Comparison of ENCODE assay signal across 7 mouse cellular contexts in the genomic region with DNA sequence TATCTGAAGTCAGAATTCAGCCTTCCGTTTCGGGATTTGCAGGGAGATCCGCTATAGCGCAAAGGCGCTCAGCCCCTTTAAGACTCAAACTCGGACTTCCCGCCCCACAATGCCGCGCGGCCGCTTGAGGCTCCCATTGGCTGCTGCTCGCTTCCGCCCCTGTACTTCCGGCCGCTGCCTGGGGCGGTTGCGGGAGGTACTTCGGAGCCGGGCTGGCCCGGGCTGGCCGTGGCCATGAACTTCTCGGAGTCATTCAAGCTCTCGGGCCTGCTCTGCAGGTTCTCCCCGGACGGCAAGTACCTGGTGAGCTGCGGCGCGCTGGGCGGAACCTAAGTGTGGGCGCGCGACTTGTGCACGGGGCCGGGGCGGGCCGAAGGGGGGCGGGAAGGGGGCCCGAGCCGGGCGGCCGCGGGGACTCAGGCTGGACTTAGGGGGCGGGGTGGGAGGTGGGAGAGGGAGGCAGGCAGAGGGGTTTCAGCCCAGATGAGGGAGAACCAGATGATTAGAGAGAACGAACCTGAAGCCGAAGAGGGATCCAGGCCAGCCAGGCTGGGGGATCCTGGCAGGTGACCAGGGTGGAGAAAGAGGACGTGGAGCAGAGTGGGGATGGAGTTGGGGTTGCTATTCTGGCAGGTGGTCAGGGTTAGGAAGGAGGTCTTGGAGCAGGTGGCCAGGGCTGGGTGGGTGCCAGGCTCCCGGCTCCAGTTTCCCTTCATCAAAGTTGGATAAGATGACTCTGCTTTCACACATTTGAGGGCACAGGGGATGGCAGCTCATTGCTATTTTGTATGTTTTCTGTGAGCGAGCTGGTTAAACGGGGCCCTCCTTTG. TPM values are rescaled to one million over a fixed set of nuclear protein-coding genes. Genes with fewer than 3 reads are reported as not detected.
DNase-seq lines count a peak whose midpoint lies in the region; ATAC-seq lines count a peak whose summit lies in the region.

A gene (plus strand): TSS at position 162 of the 830 bp plus-strand sequence.

- no peaks in the 10 kb centered on the region for H3K9me3 ChIP-seq in intestine, embryonic 14.5 days (ENCODE audit: control insufficient read depth, low read length)
- H3K9me3 ChIP-seq in midbrain, embryonic 11.5 days (ENCODE audit: control insufficient read depth, low read length) = no peaks in the 10 kb centered on the region

- peak within 1 kb of the TSS; percentile 59; the same call in 1 of the 2 replicates for H3K27ac ChIP-seq in intestine, embryonic 14.5 days (ENCODE audit: low read depth)
- H3K27ac ChIP-seq in midbrain, embryonic 11.5 days (ENCODE audit: low read depth, low read length) = no peak within 1 kb of the TSS

- WGBS in intestine, embryonic 14.5 days = 1% methylated on average over 48 of the region's 49 CpGs
- 2% methylated on average over 49 of the region's 49 CpGs for WGBS in midbrain, embryonic 11.5 days

- DNase-seq in adrenal gland, adult 2 months = peak; percentile 94
- DNase-seq in embryo, embryonic 11 days = peak; percentile 97
- DNase-seq in gastrocnemius, postnatal 25 days = peak; percentile 88
- peak; percentile 89 for DNase-seq in intestine, embryonic 14.5 days (ENCODE audit: low spot score)
- peak; percentile 90 for DNase-seq in left cerebral cortex, postnatal 36 days (ENCODE audit: low spot score in 2 of 2)
- peak; percentile 98 for DNase-seq in midbrain, embryonic 11.5 days (ENCODE audit: low spot score, missing footprints)
- peak; percentile 84 for DNase-seq in skeletal muscle tissue, adult 2 months (ENCODE audit: low read depth, low spot score)

- H3K4me3 ChIP-seq in intestine, embryonic 14.5 days (ENCODE audit: low read depth, low read length) = peak within 1 kb of the TSS; percentile 85
- H3K4me3 ChIP-seq in midbrain, embryonic 11.5 days (ENCODE audit: low read depth, low read length) = peak within 1 kb of the TSS; percentile 68

- H3K36me3 ChIP-seq in intestine, embryonic 14.5 days (ENCODE audit: control insufficient read depth, insufficient read depth, low read length) = peaks cover 8% of the 10 kb centered on the region
- peaks cover 2% of the 10 kb centered on the region for H3K36me3 ChIP-seq in midbrain, embryonic 11.5 days (ENCODE audit: control insufficient read depth, insufficient read depth, low read length)

- H3K4me1 ChIP-seq in intestine, embryonic 14.5 days (replicated peaks; ENCODE audit: control insufficient read depth, insufficient read depth, low read length) = peaks cover 4% of the 10 kb centered on the region; the same call in 1 of the 2 replicates
- peaks cover 22% of the 10 kb centered on the region for H3K4me1 ChIP-seq in midbrain, embryonic 11.5 days (ENCODE audit: control insufficient read depth, insufficient read depth, low read length)

- intact Hi-C loops in left cerebral cortex, postnatal 36 days (cut with DNase I) = loop anchor here (2.0 kb wide), 1 partner anchor 18 kb away; a partner anchor contains a TSS

- H3K27me3 ChIP-seq in intestine, embryonic 14.5 days (replicated peaks; ENCODE audit: control insufficient read depth, insufficient read depth, low read length) = peaks cover 46% of the 10 kb centered on the region
- peaks cover 45% of the 10 kb centered on the region for H3K27me3 ChIP-seq in midbrain, embryonic 11.5 days (ENCODE audit: control insufficient read depth, insufficient read depth, low read length)

- peak within 1 kb of the TSS; percentile 74 for H3K9ac ChIP-seq in intestine, embryonic 14.5 days (ENCODE audit: low read length)
- H3K9ac ChIP-seq in midbrain, embryonic 11.5 days (ENCODE audit: low read length) = peak within 1 kb of the TSS; percentile 79

- peak; percentile 95 for ATAC-seq in intestine, embryonic 14.5 days (replicated peaks; ENCODE audit: low FRiP score, low TSS enrichment, low read depth)
- peak; percentile 95 for ATAC-seq in midbrain, embryonic 11.5 days (ENCODE audit: low FRiP score)

- H3K4me2 ChIP-seq in intestine, embryonic 14.5 days (ENCODE audit: low read length) = peak within 1 kb of the TSS; percentile 85
- peak within 1 kb of the TSS; percentile 83 for H3K4me2 ChIP-seq in midbrain, embryonic 11.5 days

RNA-seq across cellular contexts. Expression of the gene that starts here (rescaled TPM):
- total RNA-seq in adrenal gland, adult 2 months (2021) = 10 to 100 TPM; 16.7 to 20.4 TPM
- 41.0 and 41.1 TPM in 2 replicates for polyA plus RNA-seq in adrenal gland, adult 2 months (2012; rRNA removed)
- total RNA-seq in gastrocnemius, postnatal 25 days (2021) = 1 to 10 TPM; 7.9 to 9.7 TPM
- polyA plus RNA-seq in intestine, embryonic 14.5 days (2014; fragmentation: Nextera tagmentation; extraction: Ambion mirVana) = 32.7 and 37.4 TPM in 2 replicates
- 10 to 100 TPM; 29.3 to 31.0 TPM for total RNA-seq in left cerebral cortex, postnatal 36 days (2021)
- 42.2 and 46.3 TPM in 2 replicates for polyA plus RNA-seq in midbrain, embryonic 11.5 days (2014; fragmentation: Nextera tagmentation; extraction: Ambion mirVana)
